Mouse (Mus musculus) lung, postnatal 0 days (tissue): ENCODE results near the gene Sh3gl2.

ENCODE experiments used
- CTCF ChIP-seq: IDR thresholded peaks from 2 replicates; pipeline ENCODE4 v1.5.1; 2016; ENCODE audit warnings: antibody characterized with exemption, mild to moderate bottlenecking
- EP300 ChIP-seq: IDR thresholded peaks from 2 replicates; pipeline ENCODE4 v1.6.1; 2016; ENCODE audit warnings: antibody characterized with exemption, mild to moderate bottlenecking, control low read depth

DNA sequence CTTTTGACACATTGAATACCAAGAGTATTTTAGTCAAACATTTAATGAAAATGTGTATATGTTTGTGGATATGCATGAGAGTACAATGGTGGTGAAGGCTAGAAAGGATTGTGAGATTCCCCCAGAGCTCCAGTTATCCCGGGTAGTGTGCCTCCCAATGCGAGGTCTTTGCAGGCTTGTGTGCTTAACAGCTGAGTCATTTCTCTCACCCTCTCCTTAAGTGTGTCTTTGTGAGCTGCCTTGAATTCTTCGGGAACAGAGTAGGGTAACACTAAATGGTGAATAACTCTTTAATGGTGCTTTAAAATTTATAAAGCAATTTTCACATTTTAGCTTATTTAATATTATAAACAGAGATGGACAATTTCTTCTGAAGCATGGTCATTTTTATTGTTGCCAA lies 300.8 kb downstream of the Sh3gl2 start:
- no peak for TF ChIP-seq CTCF
- TF ChIP-seq EP300 = no peak
